Mouse (Mus musculus) heart, embryonic 13.5 days (tissue): ENCODE data around the gene Taok1. TPM values are rescaled to one million over a fixed set of nuclear protein-coding genes. Genes with fewer than 3 reads are reported as not detected.

Experiments used
- ATAC-seq: fragments of 200-750 bp; cut with Nextera tagmentation; 2 replicates; pipeline ENCODE4 v1.8.0; 2017; ENCODE audit warnings: moderate TSS enrichment; ENCODE audit not compliant: insufficient number of reproducible peaks, low FRiP score, low TSS enrichment; ENCODE audit errors: extremely low read depth
- H3K27ac ChIP-seq: fragments of 300-500 bp; sonication (generic); replicated peaks from 2 replicates; pipeline ENCODE4 v1.5.1; 2015; ENCODE audit warnings: moderate library complexity, mild to moderate bottlenecking, inconsistent platforms
- H3K27me3 ChIP-seq: fragments of 300-500 bp; sonication (generic); replicated peaks from 2 replicates; pipeline ENCODE4 v1.6.1; 2015; ENCODE audit warnings: mild to moderate bottlenecking, inconsistent platforms
- H3K36me3 ChIP-seq: fragments of 300-500 bp; sonication (generic); 2 replicates; pipeline ENCODE4 v1.6.1; 2015; ENCODE audit warnings: mild to moderate bottlenecking, inconsistent platforms
- H3K4me1 ChIP-seq: fragments of 300-500 bp; sonication (generic); 2 replicates; pipeline ENCODE4 v1.6.1; 2015; ENCODE audit warnings: inconsistent platforms
- H3K4me2 ChIP-seq: fragments of 300-500 bp; sonication (generic); 2 replicates; pipeline ENCODE4 v1.6.1; 2015; ENCODE audit warnings: inconsistent platforms, mild to moderate bottlenecking, moderate library complexity
- H3K4me3 ChIP-seq: fragments of 300-500 bp; sonication (generic); 2 replicates; pipeline ENCODE4 v1.5.1; 2015; ENCODE audit warnings: moderate library complexity, mild to moderate bottlenecking, inconsistent platforms
- H3K9ac ChIP-seq: fragments of 300-500 bp; sonication (generic); 2 replicates; pipeline ENCODE4 v1.6.1; 2015; ENCODE audit warnings: inconsistent platforms, mild to moderate bottlenecking, moderate library complexity
- H3K9me3 ChIP-seq: fragments of 300-500 bp; sonication (generic); 2 replicates; pipeline ENCODE4 v1.6.1; 2016; ENCODE audit warnings: inconsistent platforms
- WGBS: fragments of 180-500 bp; shearing (Covaris S2); methylation state at CpG from one replicate; pipeline ENCODE4 v1.1.7; 2015; ENCODE audit warnings: mixed read lengths; 5-methylcytosine and 5-hydroxymethylcytosine counted together
- polyA plus RNA-seq: library from polyadenylated mRNA; unstranded; fragments of >200 nt; fragmentation: Nextera tagmentation; extraction: Ambion mirVana; gene quantifications from 2 replicates; pipeline ENCODE4 v1.2.1, GENCODE M21; 2015

Gene Taok1
- polyA plus RNA-seq, 1 experiment from 2014 or later = 10.1 TPM

GRCm38 (mm10) chr11:77624441-77625060 lies 16.9 kb upstream of the Taok1 start:
- under 1% methylated on average over 17 of the region's 17 CpGs for WGBS
- Histone ChIP-seq H3K27me3 (no peaks in the 10 kb centered on the region; the same call in 1 of the 2 replicates), H3K4me3 (peak overlapping the region; percentile 54), H3K27ac (0 out of 2 replicates have a peak overlapping the region, but pooled peaks have one; percentile 29), H3K9me3 (no peaks in the 10 kb centered on the region), H3K4me2 (peak overlapping the region; percentile 96), H3K4me1 (peaks cover 24% of the 10 kb centered on the region), H3K9ac (peak overlapping the region; percentile 76), H3K36me3 (no peaks in the 10 kb centered on the region)
- no peak for ATAC-seq

DNA sequence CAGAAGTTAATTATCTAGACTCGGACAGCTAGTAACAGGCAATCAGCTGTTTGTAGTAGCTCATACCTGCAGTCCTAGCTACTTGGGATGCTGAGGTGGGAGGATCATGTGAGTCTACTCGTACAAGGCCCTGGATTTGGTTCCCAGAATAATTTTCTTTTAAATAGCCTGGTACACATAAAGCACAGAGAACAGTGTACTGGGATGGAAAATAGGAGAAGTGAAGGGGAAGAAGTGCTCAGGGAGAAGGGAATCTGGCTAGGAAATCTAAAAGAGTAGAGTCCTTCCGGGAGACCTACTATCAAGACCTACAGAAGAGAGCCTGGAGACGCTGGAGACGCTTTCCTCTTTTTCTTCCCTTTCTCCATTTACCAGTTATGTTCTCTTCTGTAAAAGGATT lies 16.4 kb upstream of the Taok1 start:
- peak overlapping the region; percentile 54 for H3K4me3 ChIP-seq
- peaks cover 20% of the 10 kb centered on the region for H3K4me1 ChIP-seq
- no peaks in the 10 kb centered on the region for H3K9me3 ChIP-seq
- H3K4me2 ChIP-seq = peak overlapping the region; percentile 96
- peak overlapping the region; percentile 76 for H3K9ac ChIP-seq
- H3K27me3 ChIP-seq = no peaks in the 10 kb centered on the region; the same call in 1 of the 2 replicates
- 0 out of 2 replicates have a peak overlapping the region, but pooled peaks have one; percentile 29 for H3K27ac ChIP-seq
- no peak for ATAC-seq
- 27% methylated on average over 5 of the region's 5 CpGs for whole genome bisulfite sequencing
- no peaks in the 10 kb centered on the region for H3K36me3 ChIP-seq

GRCm38 (mm10) chr11:77621902-77622535 lies 14.4 kb upstream of the Taok1 start:
- 56% methylated on average over 4 of the region's 5 CpGs for WGBS

GRCm38 (mm10) chr11:77615084-77615624 lies 7.5 kb upstream of the Taok1 start:
- Histone ChIP-seq H3K9ac (no peak overlapping the region), H3K9me3 (no peaks in the 10 kb centered on the region), H3K4me2 (no peak overlapping the region), H3K36me3 (no peaks in the 10 kb centered on the region), H3K27me3 (no peaks in the 10 kb centered on the region), H3K27ac (no peak overlapping the region), H3K4me1 (no peaks in the 10 kb centered on the region), H3K4me3 (no peak overlapping the region)
- ATAC-seq = no peak
- WGBS = 72% methylated on average over 5 of the region's 5 CpGs

More at GRCm38 (mm10) chr11:77621902-77622535, 14.4 kb upstream of the Taok1 start:
- Histone ChIP-seq H3K9ac (no peak overlapping the region), H3K4me3 (no peak overlapping the region), H3K27me3 (no peaks in the 10 kb centered on the region; the same call in 1 of the 2 replicates), H3K4me2 (no peak overlapping the region), H3K36me3 (no peaks in the 10 kb centered on the region), H3K4me1 (peaks cover 20% of the 10 kb centered on the region), H3K27ac (no peak overlapping the region), H3K9me3 (no peaks in the 10 kb centered on the region)
- no peak for ATAC-seq

DNA sequence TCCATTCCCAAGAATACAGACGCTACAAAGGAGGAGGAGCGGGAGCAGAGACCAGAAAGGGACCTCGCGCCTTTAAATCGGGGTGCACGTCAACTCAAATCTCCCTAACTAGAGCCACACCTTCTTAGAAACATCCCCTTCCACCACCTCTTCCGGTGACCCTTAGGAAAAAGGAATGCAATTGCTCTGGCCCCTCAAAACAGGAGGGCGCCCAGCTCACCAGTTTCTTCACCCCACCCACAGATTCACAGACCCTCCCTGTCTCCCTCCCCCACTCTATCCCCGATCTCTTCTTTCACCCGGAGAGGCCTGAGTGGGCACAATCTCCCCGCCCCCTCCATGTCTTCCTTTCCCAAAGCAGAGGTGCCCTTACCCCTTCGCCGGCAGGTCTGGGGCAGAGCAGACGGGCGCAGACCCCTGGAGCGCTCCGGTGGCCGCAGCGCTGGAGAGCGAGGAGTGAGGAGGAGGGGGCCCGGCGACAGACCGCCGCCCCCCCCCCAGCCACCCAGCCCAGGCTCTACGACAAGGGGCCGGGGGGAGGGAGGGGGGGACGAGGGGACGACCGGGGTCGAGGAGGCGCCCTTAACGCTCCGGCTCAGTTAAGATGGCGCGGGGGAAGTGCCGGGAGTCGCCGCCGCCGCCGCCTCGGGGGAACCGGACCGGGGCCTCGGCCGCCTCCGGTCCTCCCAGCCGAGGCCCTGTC lies 629 bp downstream of the Taok1 start:
- WGBS = under 1% methylated on average over 36 of the region's 48 CpGs
- ATAC-seq = peak; percentile 40
- H3K4me1 ChIP-seq = peaks cover 27% of the 10 kb centered on the region
- H3K4me3 ChIP-seq = peak overlapping the region; percentile 99
- H3K9ac ChIP-seq = peak overlapping the region; percentile 100
- peak overlapping the region; percentile 98 for H3K27ac ChIP-seq
- H3K9me3 ChIP-seq = no peaks in the 10 kb centered on the region
- no peaks in the 10 kb centered on the region for H3K27me3 ChIP-seq
- peak overlapping the region; percentile 94 for H3K4me2 ChIP-seq
- peaks cover 16% of the 10 kb centered on the region for H3K36me3 ChIP-seq

GRCm38 (mm10) chr11:77606469-77606834 lies 1.2 kb downstream of the Taok1 start:
- Histone ChIP-seq H3K27ac (peak overlapping the region; percentile 98), H3K4me3 (peak overlapping the region; percentile 99), H3K9ac (peak overlapping the region; percentile 100), H3K4me1 (peaks cover 27% of the 10 kb centered on the region), H3K9me3 (no peaks in the 10 kb centered on the region), H3K36me3 (peaks cover 16% of the 10 kb centered on the region), H3K4me2 (peak overlapping the region; percentile 94), H3K27me3 (no peaks in the 10 kb centered on the region)
- no peak for ATAC-seq
- 3% methylated on average over 6 of the region's 6 CpGs for WGBS

DNA sequence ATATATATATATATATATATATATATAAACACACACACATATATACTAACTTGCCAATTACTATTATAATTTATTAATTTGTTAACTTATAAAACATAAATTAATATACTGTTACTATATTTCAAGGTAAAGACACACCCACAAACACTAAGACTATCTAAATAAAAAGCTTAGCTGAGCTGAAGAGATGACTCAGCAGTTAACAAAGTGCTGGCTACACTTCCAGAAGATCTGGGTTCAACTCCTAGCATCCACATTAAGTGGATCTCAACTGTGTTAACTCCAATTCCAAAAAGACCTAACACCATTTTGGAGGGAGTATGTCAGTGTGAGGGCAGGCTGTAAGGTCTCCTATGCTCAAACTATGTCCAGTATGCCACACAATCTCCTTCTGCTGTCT lies 10.3 kb downstream of the Taok1 start:
- Histone ChIP-seq H3K4me2 (no peak overlapping the region), H3K9ac (no peak overlapping the region), H3K27ac (no peak overlapping the region), H3K4me3 (no peak overlapping the region), H3K27me3 (no peaks in the 10 kb centered on the region), H3K36me3 (peaks cover 30% of the 10 kb centered on the region), H3K4me1 (peaks cover 6% of the 10 kb centered on the region; the same call in 1 of the 2 replicates), H3K9me3 (no peaks in the 10 kb centered on the region)
- no peak for ATAC-seq

DNA sequence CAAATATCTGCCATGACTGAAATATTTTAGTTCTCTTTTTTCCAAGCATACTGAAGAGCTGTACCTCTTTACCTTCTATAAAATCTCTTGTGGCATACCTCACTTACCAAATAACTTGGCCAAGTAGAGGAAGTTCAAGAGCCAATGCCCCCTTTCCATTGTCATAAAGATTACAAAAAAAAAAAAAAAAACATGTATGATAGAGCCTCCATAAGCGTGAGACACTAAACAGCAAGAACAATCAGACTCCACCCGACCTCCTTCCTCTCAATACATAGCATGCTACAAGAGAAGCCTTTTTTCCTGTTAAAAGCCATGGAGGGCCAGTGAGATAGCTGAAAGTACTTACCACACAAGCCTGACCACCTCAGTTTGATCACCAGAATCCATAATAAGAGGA lies 16.2 kb downstream of the Taok1 start:
- H3K4me3 ChIP-seq = no peak overlapping the region
- 72% methylated on average over 2 of the region's 2 CpGs for WGBS
- H3K9ac ChIP-seq = no peak overlapping the region
- no peaks in the 10 kb centered on the region for H3K27me3 ChIP-seq
- H3K36me3 ChIP-seq = peaks cover 32% of the 10 kb centered on the region
- no peak overlapping the region for H3K4me2 ChIP-seq
- H3K9me3 ChIP-seq = no peaks in the 10 kb centered on the region
- H3K27ac ChIP-seq = no peak overlapping the region
- H3K4me1 ChIP-seq = peaks cover 27% of the 10 kb centered on the region
- no peak for ATAC-seq

DNA sequence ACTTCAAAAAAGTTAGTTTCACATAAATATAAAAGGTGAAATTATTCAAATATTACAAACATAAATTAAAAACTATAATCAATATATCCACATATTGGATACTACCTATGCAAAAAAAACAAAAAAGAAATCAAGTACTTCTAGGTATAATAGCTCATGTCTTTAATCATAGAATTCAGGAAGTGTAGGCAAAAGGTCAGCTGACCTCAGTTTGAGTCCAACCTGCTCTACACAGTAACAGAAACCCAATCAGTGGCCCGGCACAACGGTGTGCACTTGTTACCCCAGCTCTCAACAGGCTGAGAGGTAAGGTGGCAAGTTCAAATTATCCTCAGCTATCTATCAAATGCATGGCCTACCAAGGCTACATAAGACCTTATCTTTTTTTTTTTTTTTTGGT lies 16.8 kb downstream of the Taok1 start:
- no peak for ATAC-seq
- 100% methylated on average over 2 of the region's 2 CpGs for WGBS

GRCm38 (mm10) chr11:77585201-77585600 lies 22.4 kb downstream of the Taok1 start:
- 78% methylated on average over 3 of the region's 3 CpGs for WGBS
- Histone ChIP-seq H3K9ac (no peak overlapping the region), H3K4me3 (no peak overlapping the region), H3K36me3 (peaks cover 57% of the 10 kb centered on the region), H3K27ac (no peak overlapping the region), H3K9me3 (no peaks in the 10 kb centered on the region), H3K4me2 (no peak overlapping the region), H3K4me1 (peaks cover 22% of the 10 kb centered on the region), H3K27me3 (no peaks in the 10 kb centered on the region)
- ATAC-seq = no peak

More for the DNA sequence above, 16.8 kb downstream of the Taok1 start:
- Histone ChIP-seq H3K27ac (no peak overlapping the region), H3K9me3 (no peaks in the 10 kb centered on the region), H3K4me2 (no peak overlapping the region), H3K4me1 (peaks cover 27% of the 10 kb centered on the region), H3K4me3 (no peak overlapping the region), H3K36me3 (peaks cover 34% of the 10 kb centered on the region), H3K9ac (no peak overlapping the region), H3K27me3 (no peaks in the 10 kb centered on the region)

DNA sequence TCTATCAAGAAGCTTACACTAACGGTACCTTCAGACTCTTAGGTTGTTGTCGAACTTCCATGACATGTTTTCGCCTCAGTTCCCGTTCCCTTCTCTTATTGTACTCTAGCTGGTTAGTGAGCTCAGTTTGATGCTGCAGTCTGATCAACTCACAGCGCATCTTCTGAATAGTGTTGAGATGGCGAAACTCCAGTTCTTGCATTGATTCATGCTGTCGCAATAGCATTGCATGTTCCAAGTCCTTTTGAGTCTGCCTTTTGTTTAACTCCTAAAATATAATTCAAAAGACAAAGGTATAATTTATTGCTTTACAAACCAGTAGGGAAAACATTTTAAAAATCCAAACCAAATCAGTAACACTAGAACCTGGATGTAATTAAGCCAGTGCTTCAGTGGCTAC lies 62.4 kb downstream of the Taok1 start:
- Histone ChIP-seq H3K4me1 (no peaks in the 10 kb centered on the region), H3K36me3 (peaks cover 91% of the 10 kb centered on the region), H3K4me3 (no peak overlapping the region), H3K9ac (no peak overlapping the region), H3K27me3 (no peaks in the 10 kb centered on the region), H3K9me3 (no peaks in the 10 kb centered on the region), H3K27ac (no peak overlapping the region), H3K4me2 (no peak overlapping the region)
- ATAC-seq = no peak
- WGBS = 92% methylated on average over 7 of the region's 7 CpGs
